Mouse (Mus musculus): ENCODE measurements around the gene St3gal5.
"Not testable (repeated sequence)": the region's sequence is repeated elsewhere in the genome, so short reads cannot be mapped to it uniquely, and the experiment has no call there.

The St3gal5 gene

DNA sequence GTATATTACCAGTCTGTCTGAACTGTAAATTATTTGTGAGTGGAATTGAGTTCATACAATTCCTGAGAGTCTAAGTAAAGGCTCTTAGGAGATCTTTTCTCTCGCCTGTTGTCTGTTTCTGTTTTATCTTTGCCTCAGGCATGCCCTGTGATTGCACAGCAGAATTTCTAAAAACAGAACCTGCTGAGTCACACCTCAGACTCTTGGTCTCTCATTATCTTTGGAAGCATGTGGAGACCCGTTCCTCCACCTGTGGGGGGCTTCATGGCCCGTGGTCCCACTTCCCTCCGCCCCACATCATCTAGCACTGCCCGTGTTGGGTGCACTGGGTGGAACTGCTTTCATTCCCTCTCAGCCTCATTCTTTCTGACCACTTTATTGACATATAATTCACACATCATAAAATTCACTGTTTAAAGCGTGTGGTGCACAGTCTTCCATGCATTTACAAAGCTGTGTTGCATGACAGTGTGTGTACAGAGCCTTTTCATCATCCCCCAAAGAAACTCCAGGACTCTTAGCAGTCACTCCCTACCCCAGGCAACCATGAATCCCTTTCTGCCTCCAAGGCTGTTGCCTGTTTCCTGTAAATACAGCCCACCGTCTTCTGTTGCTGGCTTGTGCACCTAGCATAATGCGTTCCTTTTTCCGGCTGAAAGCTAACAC is 37.6 kb downstream of the St3gal5 start:
- peak; percentile 68 for DNase-seq

DNA sequence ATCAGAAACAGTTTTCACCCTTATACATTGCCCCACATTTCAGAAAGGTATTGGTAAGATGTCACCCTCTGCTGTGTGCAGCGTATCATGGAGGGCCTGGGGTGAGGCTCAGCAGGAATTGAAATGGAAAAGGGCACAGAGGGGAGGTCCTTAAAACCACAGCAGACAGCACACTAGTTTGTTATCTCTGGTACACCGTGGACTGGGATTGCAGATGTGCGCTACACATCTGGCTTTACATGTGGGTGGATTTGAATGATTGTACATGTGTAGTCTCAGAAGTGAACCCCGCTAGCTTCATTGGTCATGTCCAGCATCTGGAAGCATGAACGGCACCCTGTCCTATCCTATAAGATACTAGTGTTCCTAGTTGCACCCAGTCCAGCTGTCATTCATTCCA is 38.6 kb downstream of the St3gal5 start:
- DNase-seq, result no peak

DNA sequence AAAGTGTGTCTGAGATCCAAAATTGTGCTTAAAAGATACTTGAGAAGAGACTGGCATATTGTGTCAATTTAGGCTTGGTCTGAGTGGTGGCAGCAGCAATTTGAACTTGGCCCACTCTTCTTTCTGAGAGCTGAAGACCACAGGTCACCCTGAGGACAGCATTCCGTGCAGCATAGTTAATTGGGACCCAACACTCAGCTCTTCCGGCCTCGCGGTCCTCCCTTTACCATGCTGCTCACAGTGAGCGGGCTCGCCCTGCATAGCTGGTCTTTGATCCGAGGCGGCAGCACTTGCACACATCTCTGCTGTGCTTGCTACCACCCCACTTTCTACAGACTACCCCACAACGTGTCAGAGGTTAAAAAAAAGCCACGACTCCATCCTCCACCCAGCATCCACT is 39.2 kb downstream of the St3gal5 start:
- DNase-seq, result no peak

DNA sequence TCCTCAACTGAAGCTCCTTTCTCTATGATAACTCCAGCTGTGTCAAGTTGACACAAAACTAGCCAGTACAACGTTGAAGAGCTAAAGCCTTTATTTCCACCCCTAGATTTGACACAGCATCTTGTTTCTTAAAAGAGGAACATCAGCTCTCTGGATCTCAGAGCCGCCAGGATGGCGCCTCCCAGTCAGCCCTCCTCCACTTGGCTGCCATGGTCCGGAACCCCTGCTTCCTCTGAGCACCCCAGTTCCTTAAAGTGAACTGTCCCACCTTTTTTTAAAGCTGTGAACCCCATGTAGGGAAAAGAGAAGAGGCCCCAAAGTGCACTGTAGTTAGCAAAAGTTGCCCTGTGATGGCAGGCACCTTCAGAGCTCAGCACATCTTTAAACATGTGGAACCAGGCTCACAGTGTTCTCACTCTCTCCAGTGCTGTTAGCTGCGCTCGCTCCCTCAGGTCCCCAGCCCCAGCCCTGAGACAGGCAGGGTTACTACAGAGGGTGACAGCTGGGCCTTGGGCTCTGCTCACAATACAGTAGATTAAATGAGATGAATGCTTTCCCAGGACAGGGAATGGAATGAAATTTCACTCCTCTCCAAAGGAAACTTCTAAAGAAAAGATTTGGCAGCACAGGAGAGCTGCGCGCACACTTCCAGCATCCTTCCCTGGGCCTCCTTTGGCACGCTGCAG is 42.3 kb downstream of the St3gal5 start:
- DNase-seq, result no peak

DNA sequence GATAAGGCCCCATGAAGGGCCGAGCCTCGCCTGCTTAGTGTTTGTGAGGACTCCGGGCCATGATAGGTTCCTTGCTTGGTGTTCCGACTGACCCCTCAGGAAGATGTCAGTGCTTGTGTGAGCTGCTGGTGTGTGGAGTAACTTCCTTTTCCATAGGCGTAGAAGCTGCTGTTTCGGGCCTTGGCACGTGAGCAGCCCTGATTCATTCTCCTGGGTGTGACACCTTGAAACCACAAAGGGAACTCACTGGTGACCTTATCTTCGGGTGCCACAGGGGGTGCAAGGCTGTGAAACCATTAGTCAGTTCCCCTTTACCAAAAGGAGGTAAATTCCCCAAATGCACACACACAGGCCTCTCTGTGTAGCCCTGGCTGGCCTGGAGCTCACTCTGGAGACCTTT is 43.0 kb downstream of the St3gal5 start:
- peak; percentile 47 for DNase-seq

DNA sequence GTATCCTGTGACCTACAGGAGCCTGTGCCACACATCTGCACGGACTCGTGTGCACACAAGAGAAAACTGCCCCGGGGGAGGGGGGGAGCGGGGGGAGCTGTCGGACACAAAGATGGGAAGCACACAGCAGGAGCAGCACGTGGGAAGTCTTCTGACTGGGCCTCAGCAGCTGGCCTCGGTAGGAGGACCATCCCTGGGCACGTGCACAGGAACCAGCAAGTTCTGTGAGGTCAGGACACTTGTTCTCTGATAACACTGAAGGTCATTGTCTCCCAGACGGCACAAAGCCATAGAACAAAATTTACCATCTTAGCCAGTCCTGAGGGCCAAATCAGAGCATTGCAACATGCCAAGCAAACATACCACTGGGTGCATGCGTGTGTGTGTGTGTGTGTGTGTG is 43.8 kb downstream of the St3gal5 start:
- DNase-seq, result no peak

DNA sequence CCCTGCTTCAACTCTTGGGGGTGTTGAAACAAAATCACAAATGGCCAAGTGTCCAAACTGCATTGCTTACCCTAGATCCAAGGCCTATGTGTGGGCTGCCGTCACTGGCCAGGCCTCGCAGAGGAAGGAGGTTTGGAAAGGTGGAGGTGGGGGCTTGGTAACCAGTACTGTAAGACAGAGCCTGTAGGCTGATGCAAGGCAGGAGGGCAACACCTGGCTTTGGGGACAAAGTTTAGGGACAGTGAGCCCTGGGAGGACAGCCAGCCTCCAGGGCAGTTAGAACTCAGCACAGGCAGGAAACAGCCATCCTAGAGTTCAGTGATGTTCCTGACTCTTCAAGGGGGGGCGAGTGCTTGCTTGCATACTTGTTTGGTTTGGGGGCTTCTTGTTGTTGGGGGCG is 45.2 kb downstream of the St3gal5 start:
- DNase-seq, result no peak

DNA sequence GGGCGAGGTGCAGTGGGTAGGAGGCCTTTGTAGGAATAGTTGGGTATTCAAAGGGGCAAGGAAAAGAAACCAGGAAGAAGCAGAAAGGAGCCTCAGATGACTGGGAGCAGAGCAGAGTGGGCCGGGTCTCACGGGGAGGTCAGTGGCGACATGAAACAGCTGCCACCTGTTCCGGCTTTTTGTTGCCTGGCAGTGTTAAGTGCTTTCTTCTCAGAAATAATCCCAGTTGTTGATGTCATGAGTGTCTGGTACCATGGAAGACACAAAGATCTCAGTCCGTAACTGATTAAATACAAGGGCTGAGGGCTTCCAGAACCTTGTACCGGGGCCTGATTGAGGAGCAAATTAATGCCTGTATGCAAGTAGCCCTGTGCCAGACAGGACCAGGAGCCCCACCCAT is 47.0 kb downstream of the St3gal5 start:
- DNase-seq, result no peak

DNA sequence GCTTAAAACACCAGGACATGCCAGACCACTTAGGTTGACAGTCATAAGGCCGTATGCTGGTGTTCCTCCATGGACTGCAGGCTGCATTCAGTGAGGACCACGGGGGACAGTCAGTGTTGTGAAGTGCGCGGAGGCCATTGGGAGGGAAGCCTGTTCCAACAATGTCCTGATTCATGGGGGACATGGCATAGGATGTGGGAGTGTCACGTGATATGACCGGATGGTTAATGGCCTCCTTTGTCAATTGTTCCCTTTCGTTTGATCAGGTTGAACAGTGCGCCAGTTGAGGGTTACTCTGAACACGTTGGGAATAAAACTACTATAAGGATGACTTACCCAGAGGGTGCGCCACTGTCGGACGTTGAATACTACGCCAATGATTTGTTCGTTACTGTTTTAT is 49.4 kb downstream of the St3gal5 start:
- DNase-seq, result no peak

DNA sequence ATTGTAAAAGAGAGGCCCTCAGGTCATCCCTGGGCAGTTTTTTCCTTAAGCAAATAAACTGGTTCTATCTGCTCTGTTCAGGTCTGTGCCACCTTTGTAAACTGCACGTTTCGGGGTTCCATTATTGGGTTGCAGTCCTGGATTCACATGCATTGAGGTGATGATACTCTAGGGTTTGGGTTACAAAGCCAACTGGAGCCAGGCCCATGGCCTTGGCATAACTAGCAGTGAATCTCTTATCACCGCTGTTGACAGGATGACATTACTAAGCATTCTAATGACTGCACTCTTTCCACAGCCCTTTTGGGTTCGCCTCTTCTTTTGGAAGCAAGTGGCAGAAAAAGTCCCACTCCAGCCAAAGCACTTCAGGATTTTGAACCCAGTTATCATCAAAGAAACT is 51.3 kb downstream of the St3gal5 start:
- no peak for DNase-seq

DNA sequence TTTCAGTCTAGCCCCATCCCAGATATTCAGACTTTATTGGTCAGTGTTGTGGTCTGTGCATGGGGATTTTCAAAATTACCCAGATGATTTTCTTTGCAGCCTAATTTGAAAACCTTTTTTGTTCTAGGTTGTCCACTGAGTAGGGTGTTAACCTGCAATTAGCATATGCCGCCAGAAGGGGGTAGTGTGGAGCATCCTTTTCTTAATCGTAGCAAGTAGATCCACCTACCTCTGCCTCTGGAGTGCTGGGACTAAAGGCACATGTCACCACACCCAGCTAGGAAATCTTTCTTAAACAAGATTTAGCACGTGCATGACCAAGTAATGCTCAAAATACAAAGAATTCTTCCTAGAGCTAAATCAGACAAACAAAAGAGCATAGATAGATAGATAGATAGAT is 52.4 kb downstream of the St3gal5 start:
- DNase-seq, result no peak

DNA sequence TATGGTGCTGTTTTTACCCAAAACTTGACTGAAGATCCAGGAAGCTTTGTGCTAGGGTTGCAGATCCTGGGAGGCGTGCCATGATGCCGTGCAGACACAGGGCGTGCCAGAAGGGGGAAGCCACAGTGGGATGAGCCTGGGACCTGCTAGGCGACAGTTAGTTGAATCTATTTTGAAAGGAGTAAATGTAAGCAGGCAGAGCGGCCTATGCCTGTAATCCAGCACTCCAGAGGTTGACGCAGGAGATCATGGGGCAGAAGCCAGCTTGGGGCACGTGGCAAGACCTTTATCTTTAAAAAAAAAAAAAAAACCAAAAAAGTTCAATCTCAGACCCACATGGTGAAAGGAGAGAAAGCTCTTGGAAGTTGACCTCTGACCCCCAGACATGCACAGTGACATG is 55.3 kb downstream of the St3gal5 start:
- DNase-seq, result no peak

DNA sequence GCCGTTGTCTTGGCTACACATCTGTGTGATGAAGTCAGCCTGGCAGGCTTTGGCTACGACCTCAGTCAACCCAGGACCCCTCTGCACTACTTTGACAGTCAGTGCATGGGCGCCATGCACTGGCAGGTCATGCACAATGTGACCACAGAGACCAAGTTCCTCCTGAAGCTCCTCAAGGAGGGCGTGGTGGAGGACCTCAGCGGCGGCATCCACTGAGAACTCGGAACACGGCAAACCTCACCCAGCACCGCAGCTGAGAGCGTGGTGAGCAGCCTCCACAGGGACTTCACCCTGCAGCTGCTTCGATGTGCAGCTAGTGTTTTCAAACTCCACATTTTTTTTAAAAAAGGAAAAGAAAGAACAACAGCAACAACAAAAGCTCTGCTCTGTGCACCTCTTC is 56.1 kb downstream of the St3gal5 start:
- DNase-seq, result no peak

DNA sequence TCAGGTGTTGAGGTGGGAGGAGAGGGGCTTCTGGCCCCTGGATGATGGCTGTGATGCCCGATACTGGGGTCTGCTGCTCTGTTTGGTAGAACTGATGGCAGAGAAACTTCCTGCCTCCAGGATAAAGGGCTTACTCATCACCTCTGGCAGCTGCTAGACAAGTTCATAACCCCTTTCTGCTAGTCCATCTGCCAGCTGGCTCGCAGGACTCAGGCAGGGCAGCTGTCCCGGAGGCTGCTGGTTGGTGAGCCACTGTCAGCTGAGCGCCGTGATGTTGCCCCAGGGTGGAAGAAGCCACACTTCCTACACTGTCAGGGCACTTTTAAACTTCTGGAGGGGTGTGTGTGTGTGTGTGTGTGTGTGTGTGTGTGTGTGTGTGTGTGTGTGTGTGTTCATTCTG is 56.6 kb downstream of the St3gal5 start:
- not testable (repeated sequence) for DNase-seq

DNA sequence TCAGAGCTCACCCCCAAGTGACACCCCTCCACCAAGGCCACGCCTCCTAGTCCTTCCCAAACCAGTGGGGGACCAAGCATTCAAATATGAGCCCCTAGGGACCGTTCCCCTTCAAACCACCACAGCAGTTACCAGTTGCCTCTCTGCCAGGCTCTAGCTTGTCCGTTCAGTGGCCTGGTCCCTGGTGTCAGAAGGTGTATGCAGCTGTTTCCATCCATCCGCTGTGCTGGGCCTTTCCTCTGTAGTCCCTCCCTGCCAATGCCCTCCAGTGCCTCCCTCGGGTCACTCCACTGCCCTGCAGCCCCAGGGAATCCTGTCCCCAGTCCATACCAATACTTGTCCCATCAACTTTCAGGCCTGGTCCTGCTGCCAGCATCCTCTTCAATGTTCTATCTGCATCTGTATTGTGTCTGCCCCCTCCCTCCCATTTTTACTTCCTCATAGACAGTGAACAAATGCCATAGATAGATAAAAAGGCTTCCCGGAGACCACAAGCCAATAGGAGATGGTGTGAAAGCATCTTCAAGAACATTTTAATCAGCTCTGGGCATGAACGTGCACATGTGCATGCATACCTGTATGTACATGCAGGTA is 57.6 kb downstream of the St3gal5 start:
- DNase-seq, result no peak

DNA sequence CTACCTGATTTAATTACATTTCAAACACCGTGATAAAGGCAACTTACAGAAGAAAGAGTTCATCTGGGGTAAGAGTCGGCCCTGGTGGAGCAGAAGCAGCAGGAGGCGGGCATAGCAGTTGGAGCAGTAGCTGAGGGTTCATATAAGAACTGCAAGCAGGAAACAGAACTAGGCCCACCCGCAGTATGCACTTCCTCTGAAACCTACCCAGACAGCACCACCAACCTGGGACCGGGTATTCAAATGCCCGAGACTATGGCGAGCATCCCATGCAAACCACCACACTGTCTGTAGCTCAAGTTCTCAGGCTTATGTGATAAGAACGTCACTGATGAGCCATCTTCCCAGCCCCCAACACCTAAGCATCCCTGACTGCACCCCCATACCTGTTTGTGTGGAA is 58.3 kb downstream of the St3gal5 start:
- DNase-seq, result no peak

DNA sequence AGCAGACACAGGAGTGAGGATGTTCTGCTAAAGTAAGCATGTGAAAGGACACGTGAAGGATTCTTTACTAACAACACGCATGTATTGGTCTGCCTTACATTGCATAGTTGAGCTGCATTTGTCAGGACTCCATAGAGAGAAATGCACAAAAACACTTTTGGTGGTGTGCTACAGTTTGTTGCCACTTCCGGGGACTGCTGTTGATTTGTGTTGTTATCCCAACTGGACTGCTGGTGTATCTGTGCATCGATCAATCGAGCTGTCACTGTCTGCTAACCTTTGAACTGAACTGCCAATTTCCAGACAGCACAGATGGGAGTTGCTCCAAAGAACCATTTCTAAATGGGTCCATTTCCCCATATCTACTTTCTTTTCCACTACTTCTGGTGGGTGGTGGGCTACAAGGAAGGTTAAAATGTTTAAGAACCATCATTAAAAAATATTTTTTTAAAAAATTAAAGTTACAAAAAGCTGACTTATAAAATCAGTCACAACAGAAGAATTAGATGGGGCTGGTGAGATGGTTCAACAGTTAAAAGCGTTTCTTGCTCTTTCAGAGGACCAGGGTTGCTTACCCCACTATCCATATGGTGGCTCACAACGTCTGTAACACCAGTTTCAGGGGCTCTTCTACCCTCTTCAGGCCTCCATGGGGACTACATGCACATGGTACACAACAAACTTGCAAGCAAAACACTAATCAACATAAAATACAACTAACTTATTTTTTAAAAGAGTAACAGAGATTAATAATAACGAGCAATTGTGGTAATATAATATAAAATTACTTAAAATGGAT is 61.8 kb downstream of the St3gal5 start:
- DNase-seq, result no peak

DNA sequence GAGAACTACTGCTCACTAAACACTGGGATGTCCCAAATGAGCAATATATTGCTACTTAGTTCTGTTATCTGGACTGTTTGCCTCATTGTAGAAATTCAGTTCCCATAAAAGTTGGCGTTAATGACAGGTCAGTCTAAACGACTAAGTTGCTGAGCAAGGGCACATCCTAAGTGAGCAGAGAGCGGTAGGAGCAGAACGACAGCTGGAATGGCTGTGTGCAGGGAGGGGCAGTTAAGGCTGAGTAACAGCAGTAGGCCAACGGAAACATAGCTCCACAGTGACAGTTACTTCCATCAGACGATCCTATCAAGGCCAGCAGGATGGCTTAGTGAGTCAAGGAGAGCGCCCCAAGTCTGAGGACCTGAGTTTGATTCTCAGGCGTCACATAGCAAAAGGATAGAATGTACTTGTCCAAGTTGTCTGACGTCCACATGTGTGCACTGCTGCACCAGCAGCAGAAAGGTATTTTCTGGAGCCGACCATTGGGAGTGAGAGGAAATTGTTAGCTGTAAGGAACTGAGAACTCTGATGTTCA is 62.5 kb downstream of the St3gal5 start:
- no peak for DNase-seq

DNA sequence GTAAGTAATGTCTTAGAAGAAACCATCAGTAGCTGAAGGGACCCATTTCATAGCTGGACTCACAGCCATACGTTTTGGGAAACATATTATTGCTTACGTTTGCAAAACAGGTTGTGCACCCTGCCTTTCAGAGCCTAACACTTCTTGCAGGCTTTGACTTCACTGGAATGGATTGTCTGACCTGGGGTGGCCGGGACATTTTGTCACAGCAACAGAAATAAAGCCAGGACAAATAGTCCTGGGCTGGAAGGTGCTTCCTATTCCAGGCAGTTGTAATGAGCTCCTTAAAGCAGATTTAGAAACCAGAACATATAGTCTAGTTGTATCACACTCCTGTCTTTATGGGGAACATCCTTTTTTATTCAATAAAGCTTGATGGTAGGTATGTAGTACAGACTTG is 63.6 kb downstream of the St3gal5 start:
- DNase-seq, result no peak

DNA sequence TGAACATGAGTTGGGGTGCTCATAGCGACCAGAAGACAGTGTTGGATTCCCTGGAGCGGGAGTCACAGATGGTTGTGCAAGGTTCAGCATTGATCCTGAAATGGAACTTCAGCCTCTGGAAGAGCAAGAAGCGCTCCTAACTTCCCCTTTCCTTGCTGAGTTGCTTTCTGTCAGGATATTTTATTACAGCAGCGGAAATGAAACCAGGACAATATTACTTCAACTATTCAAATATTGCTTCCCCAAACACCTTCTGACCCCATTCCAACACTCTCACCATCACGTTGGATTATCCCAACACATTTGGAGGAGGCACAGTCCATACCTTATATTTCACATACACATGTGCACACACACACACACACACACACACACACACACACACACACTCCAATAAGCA is 64.4 kb downstream of the St3gal5 start:
- no peak for DNase-seq

DNA sequence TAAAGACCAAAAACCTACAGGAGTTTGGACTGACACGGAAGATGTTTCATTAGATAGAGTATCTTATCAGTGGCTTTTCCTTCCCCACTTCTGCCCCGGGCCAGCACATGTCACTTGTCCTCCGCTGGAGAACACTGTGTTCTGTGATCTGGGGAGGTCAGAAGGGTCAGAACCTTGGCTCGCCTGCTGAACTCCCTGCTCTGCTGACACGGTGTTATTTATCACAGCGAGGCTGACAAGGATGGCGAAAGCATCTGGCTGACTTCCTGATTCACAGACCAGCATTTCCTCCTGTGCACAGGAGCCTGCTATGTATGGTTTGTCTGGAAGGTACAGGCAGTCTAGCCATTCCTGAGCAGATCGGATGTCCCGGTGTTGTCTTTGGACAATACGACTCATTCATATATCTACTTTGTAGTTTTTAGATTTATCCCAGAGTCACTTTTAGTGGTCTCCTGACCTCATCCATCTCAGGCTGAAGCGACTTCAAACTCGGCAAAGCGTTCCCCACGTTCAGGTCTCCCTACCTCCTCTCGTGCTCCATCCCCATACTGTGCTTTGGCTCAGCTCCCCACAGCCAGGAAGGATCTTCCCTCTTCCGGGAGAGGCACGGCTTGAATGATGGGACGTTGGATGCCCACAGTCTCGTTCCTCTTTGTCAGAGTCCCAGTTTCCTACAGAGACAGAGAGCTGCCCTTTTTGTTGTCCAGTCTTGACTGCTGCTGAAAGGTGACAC is 64.9 kb downstream of the St3gal5 start:
- peak; percentile 44 for DNase-seq
